18 mouse cellular contexts compared by ENCODE assay signal in genomic region chr2:11664806-11665205, GRCm38 (mm10). TPM values are rescaled to one million over a fixed set of nuclear protein-coding genes. Genes with fewer than 3 reads are reported as not detected.
DNase-seq lines count a peak whose midpoint lies in the region; ATAC-seq and TF ChIP-seq lines count a peak whose summit lies in the region.
"Had no signal": no experiment of that assay in that cellular context is flagged by ENCODE, and none has a peak within 500 bp of the region (broad histone marks: within the 10 kb centered on the region; RNA-seq: fewer than 3 reads in every experiment).

No protein-coding gene starts in this region.

- no peaks in the 10 kb centered on the region for H3K4me1 ChIP-seq in embryonic facial prominence, embryonic 15.5 days
- no peaks in the 10 kb centered on the region for H3K4me1 ChIP-seq in embryonic facial prominence, embryonic 10.5 days
- no peaks in the 10 kb centered on the region for H3K4me1 ChIP-seq in kidney, embryonic 16.5 days (ENCODE audit: insufficient read depth, low read length)
- no peaks in the 10 kb centered on the region for H3K4me1 ChIP-seq in liver, embryonic 15.5 days (replicated peaks)
- no peaks in the 10 kb centered on the region for H3K4me1 ChIP-seq in liver, postnatal 0 days (ENCODE audit: insufficient read depth)
- 0 out of 2 replicates have a peak, but pooled peaks cover 5% of the 10 kb centered on the region for H3K4me1 ChIP-seq in neural tube, embryonic 15.5 days
- H3K4me1 ChIP-seq: heart, embryonic 15.5 days had no signal

- no peak for TF ChIP-seq EP300 in liver, postnatal 0 days (IDR thresholded peaks at IDR 0.05; ENCODE audit: low read depth)

- no peaks in the 10 kb centered on the region for H3K9me3 ChIP-seq in embryonic facial prominence, embryonic 15.5 days (replicated peaks)
- no peaks in the 10 kb centered on the region for H3K9me3 ChIP-seq in embryonic facial prominence, embryonic 10.5 days
- H3K9me3 ChIP-seq in kidney, embryonic 16.5 days (ENCODE audit: low read length) = no peaks in the 10 kb centered on the region; the same call in 1 of the 2 replicates
- H3K9me3 ChIP-seq in liver, embryonic 15.5 days (replicated peaks) = no peaks in the 10 kb centered on the region
- H3K9me3 ChIP-seq in liver, postnatal 0 days (ENCODE audit: low read length) = no peaks in the 10 kb centered on the region
- H3K9me3 ChIP-seq in neural tube, embryonic 15.5 days (replicated peaks) = no peaks in the 10 kb centered on the region
- H3K9me3 ChIP-seq: heart, embryonic 15.5 days had no signal

- no peak overlapping the region for H3K9ac ChIP-seq in embryonic facial prominence, embryonic 15.5 days
- no peak overlapping the region for H3K9ac ChIP-seq in kidney, embryonic 16.5 days (replicated peaks; ENCODE audit: low read length)
- no peak overlapping the region for H3K9ac ChIP-seq in liver, embryonic 15.5 days
- H3K9ac ChIP-seq in liver, postnatal 0 days (replicated peaks) = no peak overlapping the region
- H3K9ac ChIP-seq in neural tube, embryonic 15.5 days (replicated peaks) = no peak overlapping the region
- H3K9ac ChIP-seq: heart, embryonic 15.5 days; lung, embryonic 14.5 days had no signal

- no peak overlapping the region for H3K27ac ChIP-seq in embryonic facial prominence, embryonic 15.5 days (replicated peaks)
- no peak overlapping the region for H3K27ac ChIP-seq in embryonic facial prominence, embryonic 10.5 days (replicated peaks)
- no peak overlapping the region for H3K27ac ChIP-seq in kidney, embryonic 16.5 days (ENCODE audit: low read length)
- H3K27ac ChIP-seq in liver, embryonic 15.5 days (replicated peaks) = no peak overlapping the region
- H3K27ac ChIP-seq in liver, postnatal 0 days (ENCODE audit: low read depth) = no peak overlapping the region
- H3K27ac ChIP-seq in neural tube, embryonic 15.5 days (replicated peaks) = no peak overlapping the region
- H3K27ac ChIP-seq: heart, embryonic 15.5 days had no signal

- DNase-seq in embryonic facial prominence, embryonic 10.5 days (ENCODE audit: low spot score) = no peak
- DNase-seq in kidney, adult 11 months = peak; percentile 38
- no peak for DNase-seq in liver, postnatal 0 days
- no peak for DNase-seq in urinary bladder, postnatal 25 days (ENCODE audit: low spot score)

- TF ChIP-seq CTCF in liver, postnatal 0 days (IDR thresholded peaks at IDR 0.05; ENCODE audit: low read depth) = no peak

- no peaks in the 10 kb centered on the region for H3K27me3 ChIP-seq in embryonic facial prominence, embryonic 15.5 days
- no peaks in the 10 kb centered on the region for H3K27me3 ChIP-seq in embryonic facial prominence, embryonic 10.5 days (replicated peaks; ENCODE audit: low read depth, poor library complexity, severe bottlenecking)
- no peaks in the 10 kb centered on the region for H3K27me3 ChIP-seq in kidney, embryonic 16.5 days (ENCODE audit: insufficient read depth, low read length)
- no peaks in the 10 kb centered on the region for H3K27me3 ChIP-seq in liver, embryonic 15.5 days
- no peaks in the 10 kb centered on the region for H3K27me3 ChIP-seq in liver, postnatal 0 days (ENCODE audit: insufficient read depth, low read length)
- H3K27me3 ChIP-seq in neural tube, embryonic 15.5 days (replicated peaks) = no peaks in the 10 kb centered on the region
- H3K27me3 ChIP-seq: CH12.LX; heart, embryonic 15.5 days had no signal

- H3K36me3 ChIP-seq in embryonic facial prominence, embryonic 15.5 days = no peaks in the 10 kb centered on the region
- no peaks in the 10 kb centered on the region for H3K36me3 ChIP-seq in embryonic facial prominence, embryonic 10.5 days (replicated peaks)
- H3K36me3 ChIP-seq in kidney, embryonic 16.5 days (ENCODE audit: insufficient read depth, low read length) = no peaks in the 10 kb centered on the region
- H3K36me3 ChIP-seq in liver, embryonic 15.5 days (replicated peaks) = no peaks in the 10 kb centered on the region
- H3K36me3 ChIP-seq in liver, postnatal 0 days (replicated peaks; ENCODE audit: insufficient read depth, low read length) = no peaks in the 10 kb centered on the region
- no peaks in the 10 kb centered on the region for H3K36me3 ChIP-seq in neural tube, embryonic 15.5 days
- H3K36me3 ChIP-seq: heart, embryonic 15.5 days had no signal

- no peak for ATAC-seq in embryonic facial prominence, embryonic 15.5 days (ENCODE audit: insufficient number of reproducible peaks, low FRiP score, low TSS enrichment, low read depth)
- ATAC-seq in kidney, embryonic 16.5 days (ENCODE audit: low FRiP score, low TSS enrichment) = no peak
- ATAC-seq in liver, embryonic 15.5 days (ENCODE audit: insufficient read depth) = no peak
- no peak for ATAC-seq in liver, postnatal 0 days
- ATAC-seq in neural tube, embryonic 15.5 days (ENCODE audit: low FRiP score) = no peak
- ATAC-seq: inflammation-experienced regulatory T-cells, adult 6 months had no signal

- peak overlapping the region; percentile 35; the same call in 1 of the 2 replicates for H3K4me2 ChIP-seq in embryonic facial prominence, embryonic 15.5 days (replicated peaks)
- H3K4me2 ChIP-seq in kidney, embryonic 16.5 days (replicated peaks; ENCODE audit: low read depth, low read length) = no peak overlapping the region
- H3K4me2 ChIP-seq in liver, embryonic 15.5 days = peak overlapping the region; percentile 41; the same call in 1 of the 2 replicates
- no peak overlapping the region for H3K4me2 ChIP-seq in liver, postnatal 0 days (ENCODE audit: low read depth, low read length)
- peak overlapping the region; percentile 52; the same call in 1 of the 2 replicates for H3K4me2 ChIP-seq in neural tube, embryonic 15.5 days

- WGBS in embryonic facial prominence, embryonic 15.5 days = 81% methylated on average over 4 of the region's 4 CpGs
- 90% methylated on average over 4 of the region's 4 CpGs for WGBS in embryonic facial prominence, embryonic 10.5 days
- 78% methylated on average over 4 of the region's 4 CpGs for WGBS in kidney, embryonic 16.5 days
- WGBS in liver, embryonic 15.5 days (ENCODE audit: insufficient replicate concordance) = 62% methylated on average over 4 of the region's 4 CpGs
- WGBS in liver, postnatal 0 days (ENCODE audit: insufficient replicate concordance) = 82% methylated on average over 4 of the region's 4 CpGs
- 86% methylated on average over 4 of the region's 4 CpGs for WGBS in neural tube, embryonic 15.5 days

- H3K4me3 ChIP-seq in embryonic facial prominence, embryonic 15.5 days (replicated peaks) = no peak overlapping the region
- H3K4me3 ChIP-seq in embryonic facial prominence, embryonic 10.5 days = no peak overlapping the region
- H3K4me3 ChIP-seq in kidney, embryonic 16.5 days (ENCODE audit: low read length) = no peak overlapping the region
- no peak overlapping the region for H3K4me3 ChIP-seq in liver, embryonic 15.5 days (replicated peaks)
- H3K4me3 ChIP-seq in liver, postnatal 0 days (ENCODE audit: low read depth, low read length) = no peak overlapping the region
- H3K4me3 ChIP-seq in neural tube, embryonic 15.5 days (replicated peaks) = no peak overlapping the region

RNA-seq across cellular contexts. Expression of gene Il2ra, which starts 22.2 kb away (rescaled TPM):
- not detected in 2 replicates for polyA plus RNA-seq in embryonic facial prominence, embryonic 15.5 days (2015; fragmentation: Nextera tagmentation; extraction: Ambion mirVana)
- not detected in 2 replicates for polyA plus RNA-seq in embryonic facial prominence, embryonic 10.5 days (2016; fragmentation: Nextera tagmentation; extraction: Ambion mirVana)
- not detected in 2 replicates for polyA plus RNA-seq in kidney, embryonic 16.5 days (2015; fragmentation: Nextera tagmentation; extraction: Ambion mirVana)
- polyA plus RNA-seq in liver, embryonic 15.5 days (2015; fragmentation: Nextera tagmentation; extraction: Ambion mirVana) = not detected in 2 replicates
- polyA plus RNA-seq in liver, postnatal 0 days (2015; fragmentation: Nextera tagmentation; extraction: Ambion mirVana) = 0.06 and 0.23 TPM in 2 replicates
- polyA plus RNA-seq in neural tube, embryonic 15.5 days (2015; fragmentation: Nextera tagmentation; extraction: Ambion mirVana) = 26.4 TPM in 1 of 2 replicates, not detected in the other
- polyA plus RNA-seq: embryonic facial prominence, embryonic 14.5 days; forebrain, embryonic 16.5 days; limb, embryonic 14.5 days; lung, embryonic 14.5 days; stomach, embryonic 16.5 days had no signal

RNA-seq across cellular contexts. Expression of gene Gm17490, which starts 38.7 kb away (rescaled TPM):
- not detected in 2 replicates for polyA plus RNA-seq in embryonic facial prominence, embryonic 15.5 days (2015; fragmentation: Nextera tagmentation; extraction: Ambion mirVana)
- not detected in 2 replicates for polyA plus RNA-seq in embryonic facial prominence, embryonic 10.5 days (2016; fragmentation: Nextera tagmentation; extraction: Ambion mirVana)
- polyA plus RNA-seq in kidney, embryonic 16.5 days (2015; fragmentation: Nextera tagmentation; extraction: Ambion mirVana) = not detected in 2 replicates
- polyA plus RNA-seq in liver, embryonic 15.5 days (2015; fragmentation: Nextera tagmentation; extraction: Ambion mirVana) = not detected in 2 replicates
- not detected in 2 replicates for polyA plus RNA-seq in liver, postnatal 0 days (2015; fragmentation: Nextera tagmentation; extraction: Ambion mirVana)
- polyA plus RNA-seq in neural tube, embryonic 15.5 days (2015; fragmentation: Nextera tagmentation; extraction: Ambion mirVana) = not detected in 2 replicates
- polyA plus RNA-seq: embryonic facial prominence, embryonic 14.5 days; forebrain, embryonic 16.5 days; heart, embryonic 15.5 days; inflammation-experienced regulatory T-cells, adult 6 months; limb, embryonic 14.5 days; lung, embryonic 14.5 days; midbrain, embryonic 16.5 days; stomach, embryonic 16.5 days; thymus, postnatal 0 days had no signal

RNA-seq across cellular contexts. Expression of gene Il15ra, which starts 40.3 kb away (rescaled TPM):
- 2.1 and 3.3 TPM in 2 replicates for polyA plus RNA-seq in embryonic facial prominence, embryonic 15.5 days (2015; fragmentation: Nextera tagmentation; extraction: Ambion mirVana)
- polyA plus RNA-seq in embryonic facial prominence, embryonic 10.5 days (2016; fragmentation: Nextera tagmentation; extraction: Ambion mirVana) = 0.41 and 0.57 TPM in 2 replicates
- 2.6 TPM in 2 replicates for polyA plus RNA-seq in kidney, embryonic 16.5 days (2015; fragmentation: Nextera tagmentation; extraction: Ambion mirVana)
- polyA plus RNA-seq in liver, embryonic 15.5 days (2015; fragmentation: Nextera tagmentation; extraction: Ambion mirVana) = 6.2 and 7.2 TPM in 2 replicates
- polyA plus RNA-seq in liver, postnatal 0 days (2015; fragmentation: Nextera tagmentation; extraction: Ambion mirVana) = 23.8 and 31.1 TPM in 2 replicates
- 1.6 and 8.1 TPM in 2 replicates for polyA plus RNA-seq in neural tube, embryonic 15.5 days (2015; fragmentation: Nextera tagmentation; extraction: Ambion mirVana)

Comparison
In these comparisons a context has a peak if more than half of its experiments do, and no peak if none do; other contexts are left out.
1. H3K4me2 ChIP-seq: peak in embryonic facial prominence, embryonic 15.5 days (single experiment), liver, embryonic 15.5 days (single experiment) and neural tube, embryonic 15.5 days (single experiment); none in kidney, embryonic 16.5 days (single experiment) and liver, postnatal 0 days (single experiment).